Mouse (Mus musculus) lung, postnatal 0 days (tissue): ENCODE data around the gene Rgs8.

Source experiments
- CTCF ChIP-seq: IDR thresholded peaks from 2 replicates; pipeline ENCODE4 v1.5.1; 2016; ENCODE audit warnings: antibody characterized with exemption, mild to moderate bottlenecking
- EP300 ChIP-seq: IDR thresholded peaks from 2 replicates; pipeline ENCODE4 v1.6.1; 2016; ENCODE audit warnings: antibody characterized with exemption, mild to moderate bottlenecking, control low read depth

DNA sequence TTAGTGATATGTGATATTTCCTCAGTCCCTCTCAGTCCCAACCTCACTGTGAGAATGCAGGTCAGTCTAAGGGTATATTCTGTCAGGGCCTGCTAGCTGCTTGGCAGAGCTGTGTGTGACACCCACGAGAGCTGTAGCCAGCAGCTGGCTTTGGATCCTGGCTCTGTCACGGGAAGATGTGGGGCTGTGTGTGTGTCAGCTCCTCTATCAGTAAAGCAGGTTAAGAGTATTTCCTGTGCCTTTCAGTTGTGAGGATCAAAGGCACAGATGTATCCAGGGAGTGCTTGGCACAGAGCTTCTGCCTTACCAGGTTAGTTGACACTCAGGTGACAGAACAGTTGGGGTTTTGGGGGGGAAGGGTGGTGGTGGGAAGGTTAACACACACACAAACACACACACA is 77.0 kb downstream of the Rgs8 start:
- TF ChIP-seq CTCF: no peak
- no peak for TF ChIP-seq EP300
